Mouse (Mus musculus): ENCODE results near the gene Ccnt2. TPM values are rescaled to one million over a fixed set of nuclear protein-coding genes. Genes with fewer than 3 reads are reported as not detected.
"Not testable (repeated sequence)": the region's sequence is repeated elsewhere in the genome, so short reads cannot be mapped to it uniquely, and the experiment has no call there.

Ccnt2 gene
- total RNA-seq (2021): 10 to 100 TPM; 21.8 to 22.0 TPM
- long read RNA-seq, experiment 1, full-length matches to known transcripts: 10 of 19 reads
- long read RNA-seq, experiment 1, partial matches to known transcripts: 0 of 19 reads
- long read RNA-seq, experiment 1, other reads (novel, unspliced or antisense): 9 of 19 reads
- long read RNA-seq, experiment 2, partial matches to known transcripts: 0 of 20 reads
- long read RNA-seq, experiment 2, other reads (novel, unspliced or antisense): 14 of 20 reads

- peak; percentile 100 for DNase-seq
Observed at GRCm38 (mm10) chr1:127773803-127774500, at the start of gene Ccnt2. Gene Ccnt2, plus strand, starts transcription at chr1:127774164.

GRCm38 (mm10) chr1:127729096-127729495, 44.9 kb upstream of the Ccnt2 start, which contains the start of gene Acmsd:
Gene Acmsd, plus strand, starts transcription at chr1:127729413.
- DNase-seq: no peak

GRCm38 (mm10) chr1:127731086-127731485, 42.9 kb upstream of the Ccnt2 start:
- DNase-seq: no peak

- DNase-seq: no peak
Observed at GRCm38 (mm10) chr1:127732435-127732834, 41.5 kb upstream of the Ccnt2 start.

- no peak for DNase-seq
Observed at GRCm38 (mm10) chr1:127732841-127733240, 41.1 kb upstream of the Ccnt2 start.

- DNase-seq: no peak
Observed at GRCm38 (mm10) chr1:127735356-127735755, 38.6 kb upstream of the Ccnt2 start.

- DNase-seq: no peak
Observed at GRCm38 (mm10) chr1:127750401-127751102, 23.4 kb upstream of the Ccnt2 start.

GRCm38 (mm10) chr1:127755806-127756205, 18.2 kb upstream of the Ccnt2 start:
- DNase-seq: no peak

- no peak for DNase-seq
Observed at GRCm38 (mm10) chr1:127756331-127757163, 17.4 kb upstream of the Ccnt2 start.

GRCm38 (mm10) chr1:127757164-127757545, 16.8 kb upstream of the Ccnt2 start:
- DNase-seq: not testable (repeated sequence)

- DNase-seq: no peak
Observed at GRCm38 (mm10) chr1:127765468-127765867, 8.5 kb upstream of the Ccnt2 start.

- no peak for DNase-seq
Observed at GRCm38 (mm10) chr1:127766741-127767140, 7.2 kb upstream of the Ccnt2 start.

GRCm38 (mm10) chr1:127773198-127773802, 664 bp upstream of the Ccnt2 start:
- DNase-seq: no peak

- DNase-seq: peak; percentile 65
Observed at GRCm38 (mm10) chr1:127774501-127774880, 527 bp downstream of the Ccnt2 start.

GRCm38 (mm10) chr1:127775206-127775720, 1.3 kb downstream of the Ccnt2 start:
- DNase-seq: no peak

GRCm38 (mm10) chr1:127776246-127776645, 2.3 kb downstream of the Ccnt2 start:
- DNase-seq: no peak

- no peak for DNase-seq
Observed at GRCm38 (mm10) chr1:127778611-127779010, 4.6 kb downstream of the Ccnt2 start.

GRCm38 (mm10) chr1:127780142-127780541, 6.2 kb downstream of the Ccnt2 start:
- DNase-seq: no peak

- DNase-seq: no peak
Observed at GRCm38 (mm10) chr1:127780849-127781248, 6.9 kb downstream of the Ccnt2 start.

GRCm38 (mm10) chr1:127783862-127784261, 9.9 kb downstream of the Ccnt2 start:
- no peak for DNase-seq

GRCm38 (mm10) chr1:127785882-127786281, 11.9 kb downstream of the Ccnt2 start:
- DNase-seq: no peak

- DNase-seq: no peak
Observed at GRCm38 (mm10) chr1:127788943-127789342, 15.0 kb downstream of the Ccnt2 start.

Data from gastrocnemius, postnatal 25 days (tissue).